ENCODE assay signal across 16 mouse cellular contexts in genomic region chr1:152040053-152040452, GRCm38 (mm10).
"Had no signal": no experiment of that assay in that cellular context is flagged by ENCODE, and none has a peak within 500 bp of the region (broad histone marks: within the 10 kb centered on the region; RNA-seq: fewer than 3 reads in every experiment).

No protein-coding gene starts in this region.

- DNase-seq: kidney, adult 2 months; kidney, postnatal 14 days; layer of hippocampus, adult 9-11 months; left cerebral cortex, postnatal 4 days; lung, adult 18-20 months; lung, postnatal 36 days; midbrain, embryonic 14.5 days; right cerebral cortex, postnatal 4 days; thymus, adult 18-20 months; thymus, postnatal 14 days had no signal

- H3K27ac ChIP-seq: kidney, embryonic 15.5 days; limb, embryonic 13.5 days; liver, embryonic 14.5 days; midbrain, embryonic 10.5 days had no signal

- H3K4me3 ChIP-seq: kidney, embryonic 15.5 days; limb, embryonic 13.5 days; midbrain, embryonic 10.5 days; myocyte had no signal

- ATAC-seq: lung, postnatal 0 days had no signal

- H3K36me3 ChIP-seq: kidney, embryonic 15.5 days; limb, embryonic 13.5 days; midbrain, embryonic 10.5 days had no signal

- H3K9me3 ChIP-seq: kidney, embryonic 15.5 days; limb, embryonic 13.5 days; midbrain, embryonic 10.5 days had no signal

- H3K4me2 ChIP-seq: kidney, embryonic 15.5 days; limb, embryonic 13.5 days had no signal

- H3K27me3 ChIP-seq: kidney, embryonic 15.5 days; limb, embryonic 13.5 days had no signal

- H3K9ac ChIP-seq: kidney, embryonic 15.5 days; limb, embryonic 13.5 days; liver, embryonic 14.5 days had no signal
